Mouse (Mus musculus) adrenal gland, postnatal 4 days (tissue): ENCODE measurements around the gene Chac1. TPM values are rescaled to one million over a fixed set of nuclear protein-coding genes. Genes with fewer than 3 reads are reported as not detected.

Experiments
- DNase-seq, 2 experiments: peaks; one replicate each; pipeline ENCODE4 v3.0.0; 2021 to 2022; ENCODE audit warnings: low spot score in 2 of 2, mixed read lengths in 2 of 2
- total RNA-seq, 2 experiments: library from RNA; stranded (reverse); gene quantifications; 2 replicates each; pipeline ENCODE4 v1.2.3; 2021

Chac1 gene
- total RNA-seq, 2 experiments from 2014 or later: 1.3 to 2.0 TPM

DNA sequence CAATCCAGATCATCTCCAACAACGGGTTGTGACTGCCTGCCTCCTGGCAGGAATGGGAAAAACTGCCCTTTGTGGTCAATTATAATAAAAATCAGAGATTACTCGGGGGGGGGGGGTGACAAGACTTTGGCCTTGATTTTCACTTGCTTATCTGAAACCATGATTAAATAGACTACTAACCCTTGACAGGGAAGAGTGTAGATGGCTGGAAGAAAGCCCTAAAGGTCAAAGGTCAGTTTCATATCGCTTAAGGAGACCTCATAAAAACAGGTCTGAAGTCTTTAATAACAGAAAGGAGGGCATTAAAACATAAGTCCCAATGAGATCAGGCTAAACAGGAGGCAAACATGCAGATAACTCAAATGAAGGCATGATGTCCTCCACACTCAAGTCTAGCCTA is 16.3 kb downstream of the Chac1 start:
- no peak for DNase-seq

DNA sequence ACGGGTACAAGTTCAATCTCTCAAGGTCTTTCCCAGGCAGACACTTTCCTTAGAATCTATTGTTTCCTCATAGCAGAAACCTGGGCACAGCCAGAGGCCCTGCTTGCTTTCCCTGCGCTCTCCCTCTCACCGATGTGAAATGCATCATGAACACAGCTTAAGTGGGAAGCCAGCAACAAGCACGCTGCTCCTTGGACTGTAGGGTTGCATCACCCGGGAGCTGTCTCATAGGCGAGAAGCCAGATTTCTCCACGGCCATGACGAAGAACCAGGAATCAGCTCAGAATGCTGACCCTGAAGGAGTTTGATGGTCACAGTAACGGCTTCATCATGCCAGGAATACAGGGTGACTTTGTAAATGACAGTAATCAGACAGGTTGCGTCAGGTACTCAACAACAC is 19.1 kb downstream of the Chac1 start:
- no peak for DNase-seq

DNA sequence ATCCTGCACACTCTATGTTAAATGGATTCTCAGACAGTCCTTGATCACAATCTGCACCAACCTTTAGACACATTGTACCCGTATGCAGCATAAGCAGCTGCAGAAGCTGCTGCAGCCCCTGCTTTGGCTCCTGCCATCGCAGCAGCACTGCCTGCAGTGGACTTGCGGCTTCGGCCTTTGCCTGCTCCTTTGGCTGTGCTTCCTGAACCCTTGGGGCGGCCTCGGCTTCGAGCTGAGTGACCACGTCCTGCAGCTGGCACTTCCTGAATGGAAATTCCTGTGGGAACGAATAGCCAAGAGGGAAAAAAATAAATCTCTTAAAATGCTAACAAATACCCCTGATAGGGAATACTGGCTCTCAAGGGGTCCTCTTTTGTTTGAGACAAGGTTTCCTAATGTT is 26.3 kb downstream of the Chac1 start:
- no peak for DNase-seq

DNA sequence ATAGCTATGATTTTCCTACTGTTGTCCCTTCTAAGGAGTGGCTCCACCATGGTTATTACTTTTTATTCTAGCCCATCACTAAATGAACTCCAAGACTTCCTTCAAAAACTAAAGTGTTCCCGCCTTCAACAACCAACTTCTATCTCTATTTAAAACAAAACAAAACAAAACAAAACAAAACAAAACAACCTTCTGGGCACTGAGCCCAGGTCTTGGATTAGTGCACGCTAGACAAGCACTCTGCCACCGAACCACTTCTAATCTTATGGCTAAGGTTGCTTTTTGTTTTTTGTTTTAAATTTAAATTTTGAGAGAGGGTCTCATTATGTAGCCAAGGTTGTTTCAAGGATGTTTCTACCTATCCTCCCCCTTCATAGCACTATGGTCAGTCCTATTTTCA is 26.8 kb downstream of the Chac1 start:
- DNase-seq: no peak

DNA sequence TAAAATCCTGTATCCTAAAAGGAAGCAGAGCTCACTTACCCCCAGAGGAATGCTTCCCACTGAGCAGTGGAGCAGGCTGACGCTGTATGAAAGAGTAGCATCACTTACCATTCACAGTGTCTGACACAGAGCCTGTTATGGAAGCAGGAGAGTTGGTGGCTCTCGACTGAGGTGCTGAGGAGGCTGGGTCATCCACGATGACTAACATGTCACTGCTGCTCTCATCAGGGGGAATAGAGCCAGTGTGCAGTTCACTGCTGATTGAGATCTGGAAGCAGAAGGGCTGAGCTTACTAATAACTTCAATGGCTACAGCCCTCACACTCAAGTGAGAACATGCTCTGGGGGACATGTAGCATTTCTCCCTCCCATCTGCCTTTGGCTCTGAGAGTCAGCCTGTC is 28.4 kb downstream of the Chac1 start:
- no peak for DNase-seq

DNA sequence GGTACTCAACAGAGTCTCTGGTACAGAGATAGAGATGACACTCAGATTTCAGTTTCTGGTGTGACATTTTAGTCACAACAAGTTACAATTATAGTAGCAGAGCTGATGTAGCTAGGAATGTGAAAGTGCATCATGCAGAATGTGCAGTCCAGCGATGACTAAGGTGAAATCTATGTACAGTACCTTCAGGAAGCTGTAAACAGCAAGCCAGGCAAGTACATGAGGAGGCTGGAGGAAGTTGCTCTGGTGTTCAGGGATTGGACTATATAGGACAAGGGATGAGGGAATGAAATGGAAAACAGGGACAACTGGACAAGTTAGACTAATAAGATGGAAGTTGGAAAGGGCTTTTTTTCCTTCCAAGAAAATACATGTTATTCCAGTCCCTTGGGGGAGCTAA is 37.2 kb downstream of the Chac1 start:
- DNase-seq: no peak

DNA sequence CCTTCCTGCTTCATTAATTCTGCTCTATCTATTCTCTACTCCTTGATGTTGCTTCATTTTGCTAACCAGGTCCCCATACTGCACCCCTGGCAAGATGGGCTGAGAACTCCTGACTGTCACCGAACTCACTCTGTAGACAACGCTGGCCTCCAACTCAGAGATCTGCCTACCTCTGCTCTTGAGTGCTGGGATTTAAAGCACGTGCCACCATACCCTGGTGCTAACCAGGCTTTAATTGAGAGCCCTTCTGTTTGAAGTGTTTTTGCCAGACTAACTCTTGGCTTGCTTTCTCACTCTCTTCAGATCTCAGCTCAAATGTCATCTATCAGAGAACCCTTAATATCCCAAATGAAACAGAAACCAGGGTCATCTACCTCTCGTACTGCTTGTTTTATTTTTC is 39.0 kb downstream of the Chac1 start:
- DNase-seq: no peak

DNA sequence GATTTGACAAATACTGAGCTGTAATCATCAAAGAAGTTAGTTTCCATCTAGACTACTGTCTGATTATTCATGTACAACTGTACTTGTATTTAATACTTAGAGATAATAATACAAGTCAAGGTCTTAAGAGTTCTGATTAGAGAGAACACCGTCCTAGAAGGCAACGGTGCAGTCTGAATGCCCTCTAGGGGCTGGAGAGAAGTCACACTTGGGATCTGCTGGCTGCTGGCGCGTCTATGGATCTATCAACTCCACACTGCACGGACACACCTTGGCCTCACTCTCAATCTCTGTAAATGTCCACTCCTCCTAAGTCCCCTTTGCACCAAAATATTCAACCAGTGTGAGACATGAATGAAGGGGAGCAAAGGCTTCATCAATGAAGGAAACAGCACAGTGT is 47.2 kb downstream of the Chac1 start:
- DNase-seq: no peak

DNA sequence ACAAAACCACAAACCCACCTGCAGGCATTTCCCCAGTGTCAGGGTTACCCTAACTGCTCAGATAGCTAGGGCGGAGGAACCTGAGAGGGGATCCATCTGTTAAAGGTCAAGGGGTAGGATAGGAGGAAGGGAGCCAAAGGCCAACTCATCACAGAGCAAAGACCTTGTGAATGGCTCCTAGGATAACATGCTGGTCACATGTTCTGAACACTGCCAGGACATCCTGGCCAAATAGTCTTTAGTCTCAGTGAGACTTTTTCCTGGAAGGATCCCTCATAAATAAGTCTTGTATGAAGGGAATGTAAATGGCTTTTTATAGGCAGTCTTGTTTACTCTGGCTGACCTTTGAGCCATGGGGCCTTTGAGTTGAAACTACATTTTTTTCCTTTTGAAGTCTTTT is 47.6 kb downstream of the Chac1 start:
- no peak for DNase-seq

DNA sequence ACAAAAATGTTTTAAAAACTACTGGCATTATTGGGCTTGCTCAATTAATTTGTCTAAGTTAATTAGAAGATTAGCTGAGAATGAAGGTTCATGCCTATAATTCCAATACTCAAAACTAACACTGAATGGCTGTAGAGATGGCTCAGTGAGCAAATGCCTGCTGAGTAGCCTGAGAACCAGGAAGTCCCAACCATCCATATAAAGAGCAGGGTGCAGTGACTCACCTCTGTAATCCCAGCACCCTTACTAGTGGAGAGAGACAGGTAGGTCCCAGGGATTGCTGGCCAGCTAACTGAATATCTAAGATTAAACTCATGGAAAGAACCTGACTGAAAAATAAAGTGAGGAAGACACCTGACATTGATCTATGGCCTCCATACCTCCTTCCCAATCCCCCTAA is 48.3 kb downstream of the Chac1 start:
- DNase-seq: no peak

Other genes with a start within 250 kb of the Chac1 start
- 10 to 100 TPM; 13.5 to 17.3 TPM for gene Rad51, start 238.4 kb upstream of the Chac1 start, total RNA-seq
- 10 to 100 TPM; 40.5 to 42.5 TPM for gene Rmdn3, start 194.2 kb upstream of the Chac1 start, total RNA-seq
- 10 to 100 TPM in 1 of 2 experiments, 1 to 10 TPM in 1; 7.2 to 16.8 TPM for gene Gchfr, start 183.5 kb upstream of the Chac1 start, total RNA-seq
- under 1 TPM; 0.25 to 0.34 TPM for gene Gm14137, start 176.7 kb upstream of the Chac1 start, total RNA-seq
- gene Zfyve19, start 142.6 kb upstream of the Chac1 start, total RNA-seq: 10 to 100 TPM; 38.8 to 43.2 TPM
- gene Dnajc17, start 142.4 kb upstream of the Chac1 start, total RNA-seq: 10 to 100 TPM; 24.4 to 26.0 TPM
- not detected for gene Ppp1r14d, start 121.3 kb upstream of the Chac1 start, total RNA-seq
- gene Spint1, start 113.9 kb upstream of the Chac1 start, total RNA-seq: 10 to 100 TPM in 1 of 2 experiments, 1 to 10 TPM in 1; 8.2 to 17.6 TPM
- gene Rhov, start 80.0 kb upstream of the Chac1 start, total RNA-seq: under 1 TPM; 0.62 to 0.76 TPM
- 10 to 100 TPM; 24.3 to 24.4 TPM for gene Vps18, start 62.5 kb upstream of the Chac1 start, total RNA-seq
- 10 to 100 TPM; 13.8 to 15.0 TPM for gene Dll4, start 25.4 kb upstream of the Chac1 start, total RNA-seq
- gene Ino80, start 126.5 kb downstream of the Chac1 start, total RNA-seq: 10 to 100 TPM; 25.0 to 26.7 TPM
- under 1 TPM; 0.54 to 0.62 TPM for gene Exd1, start 196.4 kb downstream of the Chac1 start, total RNA-seq
- 100 to 1,000 TPM; 125 to 144 TPM for gene Chp1, start 196.5 kb downstream of the Chac1 start, total RNA-seq